Mouse (Mus musculus) naive thymus-derived CD4-positive, alpha-beta T cell, adult 2 months (primary cell): ENCODE measurements around the gene Cul4a.

Experiments used
- DNase-seq: peaks from one replicate; pipeline ENCODE4 v3.0.0-alpha.2; 2011; ENCODE audit warnings: low read depth

Cul4a gene

GRCm38 (mm10) chr8:13139641-13140182 is 34.3 kb downstream of the Cul4a start:
- DNase-seq = no peak

DNA sequence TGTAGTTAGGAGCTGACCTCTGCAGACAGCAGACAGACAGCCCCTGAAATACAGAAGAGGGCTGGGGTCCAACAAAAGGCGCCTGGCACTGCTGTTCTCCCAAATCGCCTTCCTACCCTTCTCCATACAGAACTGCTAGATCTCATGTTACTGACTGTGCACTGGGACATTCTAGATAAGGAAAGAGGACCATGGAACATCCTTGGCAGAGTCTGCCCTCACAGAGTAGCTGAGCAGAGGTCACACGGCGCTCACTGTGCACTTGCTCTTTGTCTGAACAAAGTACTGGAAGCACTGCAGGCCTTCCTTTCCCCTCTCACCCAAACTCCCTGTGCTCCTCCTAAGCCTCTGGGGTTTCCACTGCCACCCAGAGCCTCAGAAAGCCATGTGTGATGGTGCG is 36.3 kb downstream of the Cul4a start:
- DNase-seq = no peak

- no peak for DNase-seq
Measured at GRCm38 (mm10) chr8:13148476-13148875, 43.1 kb downstream of the Cul4a start.

- DNase-seq = no peak
Measured at GRCm38 (mm10) chr8:13149287-13149686, 43.9 kb downstream of the Cul4a start.

GRCm38 (mm10) chr8:13149866-13150265 is 44.4 kb downstream of the Cul4a start:
- DNase-seq = no peak

GRCm38 (mm10) chr8:13150929-13151328 is 45.5 kb downstream of the Cul4a start:
- DNase-seq = no peak

DNA sequence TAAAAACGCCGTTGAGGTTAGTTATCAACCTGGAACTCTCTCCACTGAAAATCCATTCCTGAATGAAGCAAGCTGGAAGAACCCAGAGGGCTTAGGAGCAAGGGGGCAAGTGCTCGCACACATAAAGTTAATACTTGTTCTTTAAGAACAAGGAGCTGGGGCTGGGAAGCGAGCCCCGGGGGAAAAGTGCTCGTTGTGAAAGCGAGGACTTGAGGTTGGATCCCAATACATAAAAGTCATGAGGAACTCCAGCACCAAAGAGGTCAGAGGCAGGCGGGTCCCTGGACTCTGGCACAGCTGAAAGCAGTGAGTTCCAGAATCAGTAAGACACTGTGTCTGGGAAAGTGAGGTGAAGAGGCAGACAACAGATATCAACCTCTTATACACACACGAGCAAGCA is 48.7 kb downstream of the Cul4a start:
- DNase-seq = no peak

GRCm38 (mm10) chr8:13155358-13155757 is 49.9 kb downstream of the Cul4a start:
- DNase-seq = no peak

DNA sequence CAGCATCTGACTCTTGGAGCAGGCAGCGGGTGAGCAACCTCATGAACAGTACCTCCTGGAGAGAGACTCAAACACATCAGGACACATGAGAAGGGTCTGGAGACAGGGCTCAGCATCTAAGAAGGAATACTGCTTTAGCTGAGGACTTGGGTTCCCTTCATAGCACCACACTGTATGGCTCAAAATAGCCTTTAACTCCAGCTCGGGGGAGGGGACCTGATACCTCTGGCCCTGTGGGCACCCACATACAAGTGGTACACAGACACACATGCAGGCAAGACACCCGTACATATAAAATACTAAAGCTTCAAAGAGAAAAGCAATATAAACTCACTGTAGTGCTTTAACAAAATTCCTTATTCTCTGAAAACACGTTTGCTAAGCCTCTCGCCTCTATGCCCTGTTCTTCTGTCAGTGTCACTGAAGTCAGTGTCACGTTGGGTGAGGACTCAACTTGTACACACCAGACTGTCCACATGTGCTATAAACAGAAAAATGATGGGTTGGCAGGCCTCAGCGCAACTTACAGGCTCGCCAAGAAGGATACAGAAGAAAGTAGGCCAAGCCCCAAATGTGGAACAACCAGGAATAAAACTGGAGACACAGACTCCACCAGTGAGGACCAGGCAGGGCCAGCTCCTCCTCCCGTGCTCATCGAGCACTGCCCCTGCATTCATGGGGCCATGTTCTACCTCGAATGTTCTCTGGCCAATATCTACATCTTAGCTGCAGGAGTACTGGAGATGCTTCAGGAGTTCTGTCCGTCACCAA is 51.1 kb downstream of the Cul4a start:
- DNase-seq = no peak

DNA sequence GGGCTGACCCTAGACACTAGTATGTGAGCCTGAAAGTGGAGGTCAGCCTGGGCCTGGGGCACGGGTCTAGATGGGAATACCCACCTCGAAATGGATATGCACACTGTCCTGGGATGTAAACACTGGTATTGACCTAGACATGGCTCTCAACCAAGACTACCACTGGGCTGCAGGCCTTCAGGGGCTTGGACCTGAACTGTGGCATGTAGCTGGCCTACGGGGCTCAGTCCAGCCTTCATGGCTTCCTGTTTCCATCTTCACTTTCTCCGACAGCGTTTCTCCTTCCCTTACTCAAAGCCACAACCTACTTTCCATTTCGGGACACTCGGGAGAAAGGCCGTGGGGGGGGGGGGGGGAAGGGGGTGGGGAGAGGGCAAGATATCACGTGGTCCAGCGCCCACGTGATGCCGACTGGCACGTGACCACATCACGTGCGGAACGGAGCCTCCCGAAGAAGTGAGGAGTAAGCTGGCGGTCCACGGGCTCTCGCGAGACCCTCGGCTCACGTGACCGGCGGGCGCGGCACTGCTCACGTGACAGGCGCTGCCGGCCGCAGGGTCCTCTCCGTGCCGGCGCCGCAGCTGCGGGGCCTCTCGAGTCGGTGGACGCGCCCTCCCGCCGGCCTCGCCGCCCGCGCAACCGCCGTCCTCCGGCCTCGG is 53.4 kb downstream of the Cul4a start, which contains the start of gene Lamp1:
Gene Lamp1, plus strand, starts transcription at position 444 of the 659 bp plus-strand sequence.
- peak; percentile 97 for DNase-seq

DNA sequence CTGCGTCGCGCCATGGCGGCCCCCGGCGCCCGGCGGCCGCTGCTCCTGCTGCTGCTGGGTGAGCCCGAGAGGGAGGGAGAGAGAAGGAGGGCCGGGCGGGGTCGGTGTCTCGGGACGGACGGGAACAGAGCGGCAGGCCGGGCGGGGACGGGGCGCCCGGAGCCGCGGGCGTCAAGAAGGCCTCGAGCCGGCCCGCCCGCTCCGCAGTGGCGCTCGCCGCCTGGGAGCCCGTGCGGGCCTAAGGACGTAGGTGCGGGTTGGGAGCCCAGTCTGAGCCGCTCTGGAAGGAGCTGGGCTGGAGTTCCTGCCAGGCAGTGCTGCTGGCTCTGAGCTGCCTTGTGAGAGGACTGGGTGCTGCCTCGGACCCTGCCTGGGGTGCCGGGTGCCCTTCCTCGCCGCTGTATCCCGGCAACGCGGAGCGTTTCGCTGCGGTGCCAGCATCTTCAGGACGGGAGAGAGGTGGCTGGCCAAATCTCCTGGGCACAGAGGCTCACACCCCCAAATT is 54.0 kb downstream of the Cul4a start:
- DNase-seq = no peak

DNA sequence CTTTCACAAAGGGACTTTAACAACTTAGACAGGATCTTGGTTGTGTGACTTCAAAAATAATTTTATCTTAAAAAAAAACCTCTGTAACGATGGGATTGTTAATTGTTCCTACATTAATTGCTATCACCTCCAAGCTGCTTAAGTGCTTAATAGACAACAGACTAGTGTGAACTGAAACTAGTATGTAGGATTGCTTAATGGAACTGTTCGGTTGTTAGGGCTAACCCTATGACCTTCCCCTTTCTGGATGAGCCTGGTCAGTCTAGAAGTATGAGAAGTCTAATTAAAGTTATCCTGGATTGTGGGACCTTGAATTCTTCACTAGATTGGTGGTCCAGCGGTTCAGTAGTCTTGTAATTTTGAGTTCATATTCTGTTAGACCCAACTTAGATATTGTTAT is 55.3 kb downstream of the Cul4a start:
- DNase-seq = no peak

DNA sequence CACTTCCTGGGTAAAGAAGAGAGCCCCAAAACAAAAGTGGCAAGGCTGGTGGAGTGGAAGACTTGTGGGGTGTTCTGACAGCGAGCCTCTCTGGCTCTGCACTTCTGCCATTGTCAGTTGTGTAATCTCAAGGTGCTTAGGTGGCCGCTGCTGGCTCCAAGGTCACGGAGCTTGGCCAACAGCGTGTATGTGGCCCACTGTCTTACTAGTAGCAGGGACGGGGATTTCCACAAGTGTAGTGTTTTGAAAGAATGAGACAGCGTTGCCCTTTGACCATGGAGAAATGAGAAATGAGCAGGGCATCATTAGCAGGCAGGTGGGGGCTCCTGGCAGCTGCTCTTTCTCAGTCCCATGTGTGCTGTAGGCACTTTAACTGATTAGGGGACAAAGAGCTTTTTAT is 56.7 kb downstream of the Cul4a start:
- DNase-seq = no peak

DNA sequence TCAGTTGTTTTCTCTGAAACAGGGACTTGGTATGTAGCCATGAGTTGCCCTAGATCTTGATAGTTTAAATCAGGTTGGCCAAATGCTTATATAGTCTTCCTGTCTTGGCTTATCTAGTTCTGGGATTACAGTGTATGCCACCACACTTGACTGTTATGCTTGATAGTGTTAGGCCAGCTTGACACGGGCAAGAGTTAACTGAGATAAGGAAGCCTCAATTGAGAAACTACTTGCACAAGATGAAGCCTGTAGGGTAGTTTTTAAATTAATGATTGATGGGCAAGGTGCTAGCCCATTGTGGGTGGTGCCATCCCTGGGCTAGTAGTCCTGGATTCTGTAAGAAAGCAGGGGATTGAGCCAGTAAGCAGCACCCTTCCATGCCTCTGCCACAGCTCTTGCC is 58.1 kb downstream of the Cul4a start:
- DNase-seq = no peak

DNA sequence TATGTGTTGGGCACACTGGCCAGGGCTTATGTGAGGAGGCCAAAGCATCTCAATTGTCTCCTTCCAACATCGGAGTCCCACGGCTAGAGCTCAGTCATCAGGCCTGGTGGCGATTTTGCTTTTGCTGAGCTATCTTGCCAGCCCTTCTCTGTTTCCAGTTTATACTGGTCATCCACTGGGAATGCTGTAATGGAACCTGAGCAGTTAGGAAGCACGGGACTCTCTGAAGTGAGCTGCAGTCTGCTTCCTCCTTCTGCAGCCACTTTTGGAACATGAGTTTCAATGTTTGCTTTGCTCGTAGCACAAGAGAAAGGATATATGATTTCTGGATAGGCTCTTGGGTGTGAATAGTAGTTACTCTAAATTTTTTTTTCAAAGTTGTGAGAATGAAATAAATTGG is 58.9 kb downstream of the Cul4a start:
- no peak for DNase-seq

GRCm38 (mm10) chr8:13170510-13170909 is 65.1 kb downstream of the Cul4a start:
- no peak for DNase-seq

DNA sequence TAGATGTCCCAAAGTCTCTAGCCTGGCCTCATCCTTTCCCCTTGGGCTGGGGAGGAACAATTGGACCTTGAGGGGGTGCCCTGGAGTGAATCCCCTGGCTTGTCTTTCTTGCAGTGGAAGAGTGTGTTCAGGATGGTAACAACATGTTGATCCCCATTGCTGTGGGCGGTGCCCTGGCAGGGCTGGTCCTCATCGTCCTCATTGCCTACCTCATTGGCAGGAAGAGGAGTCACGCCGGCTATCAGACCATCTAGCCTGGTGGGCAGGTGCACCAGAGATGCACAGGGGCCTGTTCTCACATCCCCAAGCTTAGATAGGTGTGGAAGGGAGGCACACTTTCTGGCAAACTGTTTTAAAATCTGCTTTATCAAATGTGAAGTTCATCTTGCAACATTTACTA is 68.9 kb downstream of the Cul4a start:
- no peak for DNase-seq

DNA sequence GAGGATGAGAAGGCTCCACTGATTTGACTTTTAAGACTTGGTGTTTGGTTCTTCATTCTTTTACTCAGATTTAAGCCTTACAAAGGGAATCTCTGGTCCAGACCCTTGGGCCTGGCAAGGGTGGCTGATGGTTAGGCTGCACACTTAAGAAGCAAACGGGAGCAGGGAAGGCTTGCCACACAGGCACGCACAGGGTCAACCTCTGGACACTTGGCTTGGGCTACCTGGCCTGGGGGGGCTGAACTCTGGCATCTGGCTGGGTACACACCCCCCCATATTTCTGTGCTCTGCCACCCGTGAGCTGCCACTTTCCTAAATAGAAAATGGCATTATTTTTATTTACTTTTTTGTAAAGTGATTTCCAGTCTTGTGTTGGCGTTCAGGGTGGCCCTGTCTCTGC is 69.4 kb downstream of the Cul4a start:
- no peak for DNase-seq

DNA sequence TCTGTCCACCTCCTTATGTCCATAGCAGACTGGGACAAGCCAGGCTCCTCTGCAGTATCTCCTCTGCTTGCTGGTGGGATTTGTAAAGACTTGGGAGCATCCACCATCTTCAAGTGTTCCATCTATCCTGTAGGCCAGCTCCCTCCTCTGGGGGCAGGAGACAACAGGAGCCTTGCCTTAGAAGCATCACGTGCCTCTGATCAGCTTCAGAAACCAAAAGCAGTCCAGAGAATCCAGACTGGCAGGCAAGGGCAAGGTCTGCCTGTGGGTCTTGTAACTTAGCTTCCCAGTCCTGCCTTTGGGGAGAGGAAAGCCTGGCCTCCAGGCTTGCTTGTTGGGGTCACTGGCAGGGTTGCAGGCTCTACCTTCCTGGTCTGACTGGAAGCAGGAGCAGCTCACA is 70.2 kb downstream of the Cul4a start:
- no peak for DNase-seq

GRCm38 (mm10) chr8:13177173-13177852 is 71.9 kb downstream of the Cul4a start:
- DNase-seq = no peak

DNA sequence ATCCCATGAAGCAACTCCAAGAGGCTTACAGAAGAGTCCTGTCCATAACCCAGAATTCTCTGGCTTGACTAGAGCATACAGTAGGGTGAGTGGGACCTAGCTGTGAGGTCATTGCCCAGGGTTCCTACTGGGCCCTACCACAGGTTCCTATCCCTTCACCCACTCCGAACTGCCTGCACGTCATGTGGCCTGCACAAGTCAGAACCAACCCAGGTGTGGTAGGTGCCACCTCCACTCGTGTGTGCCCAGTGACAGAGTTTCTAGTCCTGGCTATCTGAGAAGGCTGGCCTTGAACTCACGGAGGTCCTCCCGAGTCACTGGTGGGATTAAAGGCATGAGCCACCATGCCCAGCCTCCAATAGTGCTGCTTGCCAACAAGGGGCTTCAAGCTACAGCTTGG is 72.7 kb downstream of the Cul4a start:
- DNase-seq = no peak

DNA sequence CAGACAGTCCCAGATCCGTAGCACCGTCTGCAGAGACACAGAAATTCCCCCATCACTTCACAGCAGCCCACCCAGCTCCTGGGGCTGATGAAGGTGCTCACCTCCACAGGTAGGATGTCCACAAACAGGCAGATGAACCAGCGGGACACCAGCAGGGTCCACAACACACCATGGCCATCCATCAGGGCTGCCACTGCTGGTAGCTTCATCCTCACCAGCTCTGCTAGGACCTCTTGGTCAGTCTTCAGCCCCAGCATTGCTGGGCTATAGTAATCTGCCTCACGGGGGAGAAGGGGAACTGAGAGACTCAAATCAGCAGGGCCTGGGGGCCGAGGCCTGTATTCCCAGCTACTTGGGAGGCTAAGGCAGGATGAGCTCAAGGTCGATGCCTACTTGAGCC is 74.1 kb downstream of the Cul4a start:
- no peak for DNase-seq

DNA sequence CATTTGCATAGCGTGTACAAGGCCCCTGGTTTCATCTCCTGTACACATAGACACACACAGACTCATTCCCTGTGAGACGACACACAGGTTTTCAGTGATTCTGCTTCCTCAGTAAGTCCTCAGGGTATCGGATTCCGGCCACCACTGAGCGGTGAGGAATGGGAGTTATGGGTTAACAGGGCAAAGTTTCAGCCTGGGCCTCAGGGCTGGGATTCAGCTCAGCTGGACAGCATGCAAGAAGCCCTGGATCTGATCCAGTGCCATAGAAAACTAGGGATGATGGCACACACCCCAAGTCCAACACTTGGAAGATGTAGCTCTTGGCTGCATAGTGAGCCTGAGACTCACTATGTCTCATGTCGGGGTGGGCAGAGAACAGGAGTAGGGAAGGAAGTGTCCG is 74.5 kb downstream of the Cul4a start:
- DNase-seq = no peak
